ENCODE assay signal across 10 mouse cellular contexts in the genomic region with DNA sequence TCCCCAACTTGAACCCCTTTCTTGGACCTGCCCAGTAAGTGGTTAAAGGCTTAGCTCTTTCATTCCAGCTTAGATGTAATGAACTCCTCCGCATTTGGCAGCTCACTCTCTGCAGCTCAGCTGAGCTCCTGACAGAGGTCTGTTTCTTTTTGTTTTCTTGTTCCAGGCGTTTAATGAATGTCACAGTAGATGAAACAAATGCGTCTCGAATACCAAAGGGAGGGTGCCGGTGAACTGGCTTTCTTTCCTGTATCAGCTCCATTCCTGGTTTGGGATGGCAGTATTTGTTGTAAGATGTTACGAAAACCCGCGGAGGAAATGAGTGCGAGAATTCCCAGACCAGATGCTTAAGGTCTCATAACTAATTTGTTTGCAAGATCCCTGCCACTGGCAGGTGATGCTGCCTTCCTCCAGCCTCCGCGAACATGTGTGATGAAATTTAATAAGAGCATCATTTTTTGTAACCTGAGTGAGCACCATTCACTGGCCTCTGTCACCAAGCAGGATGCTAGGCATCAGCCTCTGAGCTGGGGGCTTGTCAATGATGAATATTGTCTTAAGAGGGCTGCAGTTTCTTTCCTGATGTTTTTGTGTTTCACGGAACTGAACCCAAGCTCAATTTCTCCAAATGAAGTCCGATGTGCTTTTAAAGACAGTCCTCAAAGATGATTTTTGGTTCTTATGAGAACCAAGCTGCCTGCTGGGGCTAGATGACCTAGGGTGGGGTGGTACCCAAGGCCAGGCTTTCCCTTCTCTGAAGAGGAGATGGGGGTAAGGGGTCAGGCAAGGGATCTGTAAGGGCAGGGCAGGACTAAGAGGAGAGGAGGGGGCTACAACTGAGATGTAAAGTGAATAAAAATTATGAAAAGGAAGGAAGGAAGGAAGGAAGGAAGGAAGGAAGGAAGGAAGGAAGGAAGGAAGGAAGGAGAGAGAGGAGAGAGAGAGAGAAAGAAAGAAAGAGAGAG.
DNase-seq lines count a peak whose midpoint lies in the region; ATAC-seq and TF ChIP-seq lines count a peak whose summit lies in the region.
"Had no signal": no experiment of that assay in that cellular context is flagged by ENCODE, and none has a peak within 500 bp of the region (broad histone marks: within the 10 kb centered on the region; RNA-seq: fewer than 3 reads in every experiment).

No protein-coding gene starts in this region.

- DNase-seq in limb, embryonic 10.5 days (ENCODE audit: low spot score), result no peak
- peak; percentile 5 to 42 for DNase-seq in layer of hippocampus, postnatal 14 days (ENCODE audit: low spot score in 2 of 2)
- DNase-seq in right cerebral cortex, postnatal 25 days, result peak; percentile 16
- no peak for DNase-seq in lung, postnatal 14 days
- DNase-seq in heart, adult 2 months, result no peak
- DNase-seq in heart, adult 8-10 months (ENCODE audit: low spot score), result no peak
- DNase-seq: heart, postnatal 36 days had no signal

- TF ChIP-seq POLR2A in heart, adult 2 months (IDR thresholded peaks at IDR 0.05; ENCODE audit: insufficient read depth, low read depth, low read length), result no peak

- no peak for ATAC-seq in limb, embryonic 12.5 days (ENCODE audit: insufficient number of reproducible peaks, insufficient read depth, low FRiP score, low TSS enrichment, low read depth)
- ATAC-seq in forebrain, embryonic 16.5 days, result peak; percentile 71

- no peaks in the 10 kb centered on the region for H3K79me2 ChIP-seq in heart, adult 2 months (replicated peaks; ENCODE audit: control insufficient read depth, insufficient read depth, low read length)

- no peaks in the 10 kb centered on the region for H3K27me3 ChIP-seq in limb, embryonic 12.5 days
- H3K27me3 ChIP-seq in limb, embryonic 10.5 days (ENCODE audit: low read depth, poor library complexity, severe bottlenecking), result no peaks in the 10 kb centered on the region; the same call in 1 of the 2 replicates
- H3K27me3 ChIP-seq in forebrain, embryonic 16.5 days (replicated peaks; ENCODE audit: control insufficient read depth, insufficient read depth, low read length), result no peaks in the 10 kb centered on the region
- H3K27me3 ChIP-seq in heart, adult 2 months (ENCODE audit: control insufficient read depth, insufficient read depth, low read length), result no peaks in the 10 kb centered on the region

- H3K4me2 ChIP-seq in limb, embryonic 12.5 days, result peak overlapping the region; percentile 25; the same call in 1 of the 2 replicates
- peak overlapping the region; percentile 38 for H3K4me2 ChIP-seq in forebrain, embryonic 16.5 days (ENCODE audit: low read length)

- H3K36me3 ChIP-seq in limb, embryonic 12.5 days, result no peaks in the 10 kb centered on the region
- no peaks in the 10 kb centered on the region for H3K36me3 ChIP-seq in limb, embryonic 10.5 days
- no peaks in the 10 kb centered on the region for H3K36me3 ChIP-seq in forebrain, embryonic 16.5 days (ENCODE audit: control insufficient read depth, insufficient read depth)
- H3K36me3 ChIP-seq in heart, adult 2 months (ENCODE audit: control insufficient read depth, insufficient read depth, low read length), result no peaks in the 10 kb centered on the region

- H3K9me3 ChIP-seq in limb, embryonic 12.5 days, result no peaks in the 10 kb centered on the region
- H3K9me3 ChIP-seq in limb, embryonic 10.5 days (replicated peaks), result no peaks in the 10 kb centered on the region
- no peaks in the 10 kb centered on the region for H3K9me3 ChIP-seq in forebrain, embryonic 16.5 days (ENCODE audit: control insufficient read depth, low read length)

- no peaks in the 10 kb centered on the region; the same call in 1 of the 2 replicates for H3K4me1 ChIP-seq in limb, embryonic 12.5 days (replicated peaks)
- peaks cover 16% of the 10 kb centered on the region for H3K4me1 ChIP-seq in limb, embryonic 10.5 days
- H3K4me1 ChIP-seq in forebrain, embryonic 16.5 days (replicated peaks; ENCODE audit: control insufficient read depth, insufficient read depth, low read length), result peaks cover 14% of the 10 kb centered on the region
- H3K4me1 ChIP-seq in heart, adult 2 months (ENCODE audit: control insufficient read depth, insufficient read depth, low read length), result no peaks in the 10 kb centered on the region

- intact Hi-C loops in heart, adult 2 months (cut with DNase I), result no loop called here

- H3K4me3 ChIP-seq in limb, embryonic 12.5 days (replicated peaks), result no peak overlapping the region
- H3K4me3 ChIP-seq in limb, embryonic 10.5 days, result no peak overlapping the region
- H3K4me3 ChIP-seq in forebrain, embryonic 16.5 days (replicated peaks; ENCODE audit: low read length), result peak overlapping the region; percentile 3
- no peak overlapping the region for H3K4me3 ChIP-seq in heart, adult 2 months

- H3K9ac ChIP-seq in limb, embryonic 12.5 days (replicated peaks), result no peak overlapping the region
- 0 out of 2 replicates have a peak overlapping the region, but pooled peaks have one; percentile 7 for H3K9ac ChIP-seq in forebrain, embryonic 16.5 days (replicated peaks; ENCODE audit: low read depth, low read length)
- H3K9ac ChIP-seq in heart, adult 2 months (ENCODE audit: low read depth, low read length), result no peak overlapping the region
- H3K9ac ChIP-seq: liver, embryonic 14.5 days had no signal

- TF ChIP-seq EP300 in heart, adult 2 months (IDR thresholded peaks at IDR 0.05; ENCODE audit: insufficient read depth, low read depth, low read length), result no peak

- WGBS in limb, embryonic 12.5 days, result 29% methylated on average over 13 of the region's 13 CpGs
- WGBS in limb, embryonic 10.5 days, result 40% methylated on average over 13 of the region's 13 CpGs
- 17% methylated on average over 13 of the region's 13 CpGs for WGBS in forebrain, embryonic 16.5 days
- 39% methylated on average over 13 of the region's 13 CpGs for WGBS in heart, adult 2 months

- no peak for TF ChIP-seq CTCF in heart, adult 2 months (IDR thresholded peaks at IDR 0.05)

- no peak overlapping the region for H3K27ac ChIP-seq in limb, embryonic 12.5 days
- no peak overlapping the region for H3K27ac ChIP-seq in limb, embryonic 10.5 days
- H3K27ac ChIP-seq in forebrain, embryonic 16.5 days (ENCODE audit: low read length), result no peak overlapping the region
- H3K27ac ChIP-seq in heart, adult 2 months, result no peak overlapping the region
- H3K27ac ChIP-seq: liver, embryonic 14.5 days had no signal

Comparison
In these comparisons a context has a peak if more than half of its experiments do, and no peak if none do; other contexts are left out.
1. DNase-seq: peak in layer of hippocampus, postnatal 14 days (2 of 2) and right cerebral cortex, postnatal 25 days (single experiment); none in limb, embryonic 10.5 days (single experiment), lung, postnatal 14 days (single experiment), heart, adult 2 months (0 of 2) and heart, adult 8-10 months (single experiment).